Mouse (Mus musculus): ENCODE results near the gene Atp2a3. TPM values are rescaled to one million over a fixed set of nuclear protein-coding genes. Genes with fewer than 3 reads are reported as not detected.
A peak's percentile ranks its signal among the peaks of the same experiment; 100 is the strongest.

The Atp2a3 gene
- 1 to 10 TPM; 7.9 to 8.5 TPM for total RNA-seq (2021)
- long read RNA-seq, experiment 1: 0 reads
- long read RNA-seq, experiment 2, partial matches to known transcripts: 3 of 3 reads
- long read RNA-seq, experiment 2, other reads (novel, unspliced or antisense): 0 of 3 reads

DNA sequence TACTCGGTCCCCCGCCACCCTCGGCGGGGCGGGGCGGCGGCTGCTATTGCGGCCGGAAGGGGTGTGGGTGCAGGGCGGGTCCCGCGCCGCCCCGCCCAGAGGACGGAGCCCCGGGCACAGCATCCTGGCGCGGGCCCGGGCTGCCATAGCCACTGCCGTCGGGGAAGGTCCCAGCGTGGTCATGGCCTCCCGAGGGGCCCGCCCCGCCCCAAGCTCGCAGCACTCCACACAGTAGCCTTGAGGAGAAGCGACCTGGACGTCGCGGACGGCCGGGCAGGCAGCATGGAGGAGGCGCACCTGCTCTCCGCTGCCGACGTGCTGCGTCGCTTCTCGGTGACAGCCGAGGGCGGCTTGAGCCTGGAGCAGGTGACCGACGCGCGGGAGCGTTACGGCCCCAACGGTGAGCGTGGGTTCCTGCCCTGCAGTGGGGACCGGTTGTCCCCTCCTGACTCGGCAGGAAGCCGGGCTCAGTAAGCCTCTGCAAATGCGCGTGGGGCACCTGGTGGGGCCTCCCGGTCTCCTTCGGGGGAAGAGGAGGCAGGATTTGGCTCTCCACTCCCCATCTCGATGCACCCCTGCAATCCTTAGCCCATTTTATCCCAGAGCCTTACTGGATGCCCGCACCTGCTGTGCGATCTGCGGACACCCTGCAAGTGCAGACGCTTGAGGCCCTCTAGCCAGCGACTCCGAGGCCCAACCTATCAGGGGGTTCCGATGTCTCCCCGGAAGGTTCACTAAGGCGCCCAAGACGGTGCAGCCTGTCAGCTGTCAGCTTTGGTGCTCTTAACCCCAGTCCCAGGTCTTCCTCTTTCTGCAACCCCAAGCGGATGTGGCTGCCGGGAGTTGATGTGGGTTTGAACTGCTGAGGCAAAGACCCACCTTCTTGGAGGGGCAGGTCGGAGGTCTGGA lies at the start of gene Atp2a3:
Atp2a3 (plus strand) TSS at position 98 of the 909 bp plus-strand sequence.
- intact Hi-C loops (cut with DNase I): no loop called here
- no peak for DNase-seq (ENCODE audit: low spot score in 2 of 2)

DNA sequence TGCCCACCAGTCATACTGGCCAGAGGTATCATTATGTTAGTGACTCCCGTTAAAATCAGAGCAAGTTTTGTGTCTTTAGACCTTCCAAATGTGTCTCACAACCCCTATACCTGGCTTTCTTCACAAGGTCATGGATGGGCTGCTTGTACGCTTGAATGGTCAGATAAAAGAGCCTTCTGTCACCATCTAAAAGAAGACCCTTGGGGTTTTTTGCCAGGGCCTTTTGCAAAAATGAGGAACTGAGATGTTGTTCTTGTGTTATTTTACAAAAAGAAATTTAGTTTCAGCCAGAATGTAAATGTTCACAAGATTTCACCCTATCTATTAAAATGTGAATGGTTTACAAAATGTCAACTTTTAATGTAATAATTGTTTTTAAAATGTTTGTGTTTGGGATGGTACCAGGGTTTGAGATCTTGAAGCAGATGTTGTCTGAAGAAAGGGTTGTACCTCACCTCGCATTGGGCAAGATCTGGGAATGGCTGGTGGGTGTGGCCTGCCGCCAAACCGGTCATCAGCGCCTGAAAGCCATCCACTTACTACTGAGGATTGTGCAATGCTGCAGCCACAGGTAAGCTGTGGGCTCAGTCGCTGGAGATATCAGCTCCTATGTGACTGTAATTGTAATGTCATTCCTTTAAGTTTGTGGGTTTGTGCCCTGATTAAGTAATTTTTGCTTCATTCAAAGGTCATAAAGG lies 43.5 kb upstream of the Atp2a3 start:
- intact Hi-C loops (cut with DNase I): no loop called here
- no peak for DNase-seq (ENCODE audit: low spot score in 2 of 2)

DNA sequence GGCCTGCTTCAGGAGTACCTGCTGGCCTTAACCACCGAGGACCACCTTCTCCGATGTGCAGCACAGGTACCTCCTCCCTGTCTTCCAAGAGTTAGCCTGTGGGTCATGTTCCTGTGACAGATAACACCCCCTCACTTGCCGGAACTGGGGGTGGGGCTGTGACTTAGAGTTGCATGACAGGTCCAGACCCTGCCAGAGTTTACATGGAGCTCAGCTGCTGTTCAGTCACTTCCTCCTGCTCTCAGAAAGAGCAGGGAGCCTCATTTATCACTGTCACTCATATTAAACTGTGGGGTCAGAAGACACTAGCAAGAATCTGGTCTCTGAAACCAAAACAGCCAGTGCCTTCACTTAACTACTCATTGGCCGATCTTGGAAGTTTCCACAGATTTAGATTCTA lies 37.9 kb upstream of the Atp2a3 start:
- intact Hi-C loops (cut with DNase I): no loop called here
- DNase-seq (ENCODE audit: low spot score in 2 of 2): no peak

DNA sequence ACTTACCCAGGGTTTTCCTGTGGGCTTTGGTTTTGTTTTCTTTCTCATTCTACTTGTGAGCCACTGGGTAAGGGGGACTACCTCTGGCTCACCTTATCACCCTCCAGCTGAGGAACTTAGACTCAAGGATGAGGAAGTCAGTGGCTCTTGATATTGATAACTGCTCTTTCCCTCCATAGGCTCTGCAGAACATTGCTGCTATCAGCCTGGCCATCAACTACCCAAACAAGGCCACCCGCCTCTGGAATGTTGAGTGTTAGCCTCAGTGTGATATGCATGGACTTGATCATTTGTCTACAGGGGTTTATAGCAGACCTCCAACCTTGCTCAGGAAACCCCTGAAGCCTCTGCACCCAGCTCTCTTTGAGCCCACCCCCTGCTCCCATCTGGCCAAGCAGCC lies 36.5 kb upstream of the Atp2a3 start:
- DNase-seq (ENCODE audit: low spot score in 2 of 2): no peak
- intact Hi-C loops (cut with DNase I): no loop called here

DNA sequence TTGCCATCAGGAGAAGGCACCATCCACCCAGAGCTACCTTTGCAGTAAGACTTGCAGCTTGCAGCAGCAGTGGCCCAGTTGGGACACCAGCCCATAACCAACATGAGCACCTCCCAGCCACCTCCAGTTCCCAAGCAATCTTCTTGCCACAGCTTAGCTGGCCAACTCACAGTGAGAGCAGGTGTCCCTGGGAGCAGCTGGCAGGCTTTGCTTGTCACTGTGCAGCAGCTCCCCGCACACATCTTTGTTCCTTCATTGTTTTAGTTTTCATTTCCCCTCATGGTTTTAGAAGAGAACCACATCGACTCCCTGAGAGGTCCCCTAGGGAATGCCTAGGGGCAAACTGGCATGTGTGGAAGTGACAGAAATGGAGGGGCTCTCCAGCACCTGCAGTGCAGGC lies 35.9 kb upstream of the Atp2a3 start:
- no peak for DNase-seq (ENCODE audit: low spot score in 2 of 2)

DNA sequence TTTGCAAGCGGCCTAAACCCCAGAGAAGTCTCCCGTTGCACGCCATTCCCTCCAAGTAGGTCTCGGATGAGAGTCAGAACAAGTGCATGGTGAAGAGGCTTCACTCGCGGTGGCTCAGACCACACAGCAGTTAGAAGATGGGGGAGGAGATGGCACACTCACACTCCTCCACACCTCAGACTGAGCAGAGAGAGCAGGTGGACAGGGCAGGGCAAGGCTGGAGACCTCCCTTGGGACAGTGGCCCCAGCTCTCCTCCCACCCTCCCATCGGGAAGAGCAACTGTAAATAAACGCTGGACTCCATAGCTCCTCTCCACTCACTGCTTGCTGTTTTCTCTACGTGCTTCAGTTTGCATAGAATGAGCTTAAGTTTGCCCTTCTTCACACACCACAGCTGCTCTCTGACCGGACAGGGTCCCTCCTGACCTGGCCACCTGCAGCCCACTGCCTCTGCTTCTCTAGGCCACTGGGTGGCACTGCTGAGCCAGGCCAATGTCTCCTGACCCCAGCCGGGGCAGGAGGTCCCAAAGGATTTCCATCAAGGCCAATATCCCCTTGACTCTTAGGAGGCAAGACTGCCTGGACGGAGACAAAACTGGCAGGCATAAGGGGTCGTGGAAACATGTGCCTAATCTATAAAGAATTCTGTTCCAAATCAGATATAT lies 34.6 kb upstream of the Atp2a3 start:
- intact Hi-C loops (cut with DNase I): loop anchor here (1.0 kb wide), 1 partner anchor 75 kb away; no protein-coding TSS in a partner anchor
- DNase-seq (ENCODE audit: low spot score in 2 of 2): peak in 1 of 2 experiments; percentile 49

More for the DNA sequence above, 35.9 kb upstream of the Atp2a3 start:
- intact Hi-C loops (cut with DNase I): no loop called here

DNA sequence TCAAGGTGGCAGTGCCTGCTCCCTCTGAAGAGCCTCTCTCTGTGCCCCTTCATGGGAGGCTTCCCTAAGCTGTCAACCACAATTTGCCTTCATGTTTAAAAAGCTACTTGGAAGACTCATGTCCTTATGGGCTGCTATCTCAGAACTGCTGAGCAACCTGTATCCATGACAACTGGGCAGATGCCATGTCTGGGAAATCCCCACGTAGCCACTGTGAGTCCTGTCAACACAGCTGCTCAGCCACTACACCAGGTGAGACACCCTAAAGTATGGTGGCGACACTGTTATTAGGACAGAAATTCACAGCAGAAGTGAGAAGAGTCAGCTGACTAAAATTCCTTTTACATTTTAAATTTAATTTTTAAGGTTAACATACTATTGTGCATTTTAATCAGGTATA lies 32.5 kb upstream of the Atp2a3 start:
- intact Hi-C loops (cut with DNase I): no loop called here
- peak; percentile 49 to 77 for DNase-seq (ENCODE audit: low spot score in 2 of 2)

DNA sequence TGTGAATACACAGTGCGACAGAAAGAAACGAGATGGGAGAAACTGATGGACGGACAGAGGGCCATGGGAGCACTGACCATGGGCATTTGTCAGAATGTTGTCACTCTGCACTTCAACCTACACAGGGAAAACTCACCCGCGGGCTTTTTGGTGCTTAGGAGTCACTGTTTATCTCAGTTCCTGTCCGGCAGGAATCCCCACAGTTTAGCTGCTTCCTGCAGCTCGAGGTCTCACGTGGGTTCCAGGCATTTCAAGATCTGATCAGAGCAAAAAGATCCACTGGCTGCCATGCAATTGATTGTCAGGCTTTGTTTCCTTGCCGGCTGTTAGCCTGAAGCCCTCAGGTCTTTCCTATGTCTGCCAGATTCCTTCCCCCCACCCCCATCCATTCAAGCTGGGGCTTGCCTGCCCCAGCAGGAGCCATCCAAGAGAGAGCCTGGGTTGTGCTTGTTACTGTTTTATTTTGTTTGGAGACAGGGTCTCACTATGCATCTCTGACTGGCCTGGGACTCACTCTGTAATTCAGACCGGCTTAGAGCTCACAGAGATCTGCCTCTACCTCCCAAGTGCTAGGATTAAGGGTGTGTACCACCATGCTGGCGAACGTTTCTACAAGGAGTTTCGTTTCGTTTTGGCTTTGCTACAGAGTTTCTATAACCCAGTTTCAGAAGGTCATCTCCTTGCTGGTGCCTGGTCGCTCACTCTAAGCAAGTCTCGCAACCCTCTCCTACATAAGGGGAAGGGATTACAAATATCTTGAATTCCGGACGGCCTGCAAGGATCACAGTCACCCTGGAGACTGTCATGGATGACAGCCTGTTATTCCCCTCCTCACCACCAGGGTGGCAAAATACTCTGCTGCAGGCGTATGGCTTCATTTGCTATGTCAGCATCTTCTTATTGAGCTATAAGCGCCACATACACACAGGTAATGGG lies 20.5 kb upstream of the Atp2a3 start:
- peak; percentile 34 to 51 for DNase-seq (ENCODE audit: low spot score in 2 of 2)
- intact Hi-C loops (cut with DNase I): loop anchor here (5.0 kb wide), 1 partner anchor 52 kb away; no protein-coding TSS in a partner anchor

DNA sequence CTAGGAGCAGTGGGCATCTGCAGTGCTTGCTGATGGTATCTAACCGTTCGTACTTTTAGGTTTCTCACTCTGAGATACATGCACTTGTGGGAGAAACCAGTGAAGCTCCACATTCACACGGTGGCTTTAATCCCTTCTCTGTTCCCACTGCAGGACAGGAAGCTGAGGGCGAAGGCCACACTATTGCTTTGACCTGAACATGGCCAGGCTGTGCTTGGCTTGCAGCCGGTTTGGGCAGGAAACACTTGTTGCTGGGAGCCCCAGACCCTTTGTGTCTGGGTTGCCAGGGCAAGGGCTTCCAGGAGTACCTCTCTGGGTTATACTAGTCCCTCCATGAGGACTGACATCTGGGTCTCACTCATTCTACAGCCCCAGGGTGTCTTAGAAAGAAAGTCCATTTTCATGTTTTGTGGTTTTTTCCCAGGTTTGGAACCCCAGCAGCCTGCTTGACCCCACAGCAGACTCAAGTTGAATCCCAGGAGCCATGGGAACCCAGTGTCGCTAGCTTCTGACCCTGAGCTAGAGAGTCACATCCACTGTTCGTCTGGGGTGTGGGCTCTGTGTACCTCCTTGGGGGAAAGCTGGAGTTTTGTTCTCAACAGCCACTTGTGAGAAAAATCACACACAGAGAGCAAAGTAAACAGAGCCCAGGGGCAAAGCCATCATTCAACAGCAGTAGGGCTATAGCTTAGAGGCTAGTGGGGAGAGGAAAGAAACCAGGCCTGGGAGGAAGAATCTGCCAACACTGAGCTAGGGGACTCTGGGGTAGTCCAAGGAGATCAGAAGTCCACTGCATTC lies 15.8 kb upstream of the Atp2a3 start:
- no peak for DNase-seq (ENCODE audit: low spot score in 2 of 2)

DNA sequence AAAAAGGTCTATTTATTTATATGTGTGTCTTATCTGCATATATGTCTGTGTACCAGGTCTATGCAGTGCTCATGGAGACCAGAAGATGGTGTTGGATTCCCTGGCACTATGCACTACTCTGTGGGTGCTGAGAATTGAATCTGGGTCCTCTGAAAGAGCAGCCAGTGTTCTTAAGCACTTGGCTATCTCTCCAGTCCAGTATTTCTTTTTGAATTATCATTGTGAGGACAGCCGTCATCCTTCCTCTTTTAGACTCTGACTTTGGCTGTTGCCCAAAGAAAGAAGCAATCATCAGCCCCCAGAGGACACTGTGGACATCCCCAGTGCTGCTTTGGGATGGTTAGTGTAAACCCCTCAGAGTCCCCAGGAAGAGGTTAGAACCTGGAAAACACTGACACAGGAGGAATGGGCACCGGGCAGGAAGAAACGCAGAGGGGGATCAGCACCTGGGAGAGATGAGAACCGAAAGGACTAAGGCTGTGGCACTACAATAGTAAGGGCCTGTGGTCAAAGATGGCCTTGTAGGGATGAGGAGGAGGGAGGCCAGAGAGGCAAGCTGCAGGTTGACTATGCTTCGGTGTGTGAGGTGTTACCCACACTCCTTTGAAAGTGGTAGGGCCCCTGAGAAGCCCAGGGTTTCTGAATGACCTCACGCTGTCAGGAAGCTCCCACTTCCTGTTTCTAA lies 15.0 kb upstream of the Atp2a3 start:
- no peak for DNase-seq (ENCODE audit: low spot score in 2 of 2)
- intact Hi-C loops (cut with DNase I): no loop called here

More for the DNA sequence above, 15.8 kb upstream of the Atp2a3 start:
- intact Hi-C loops (cut with DNase I): loop anchor here (5.0 kb wide), 1 partner anchor 47 kb away; no protein-coding TSS in a partner anchor

DNA sequence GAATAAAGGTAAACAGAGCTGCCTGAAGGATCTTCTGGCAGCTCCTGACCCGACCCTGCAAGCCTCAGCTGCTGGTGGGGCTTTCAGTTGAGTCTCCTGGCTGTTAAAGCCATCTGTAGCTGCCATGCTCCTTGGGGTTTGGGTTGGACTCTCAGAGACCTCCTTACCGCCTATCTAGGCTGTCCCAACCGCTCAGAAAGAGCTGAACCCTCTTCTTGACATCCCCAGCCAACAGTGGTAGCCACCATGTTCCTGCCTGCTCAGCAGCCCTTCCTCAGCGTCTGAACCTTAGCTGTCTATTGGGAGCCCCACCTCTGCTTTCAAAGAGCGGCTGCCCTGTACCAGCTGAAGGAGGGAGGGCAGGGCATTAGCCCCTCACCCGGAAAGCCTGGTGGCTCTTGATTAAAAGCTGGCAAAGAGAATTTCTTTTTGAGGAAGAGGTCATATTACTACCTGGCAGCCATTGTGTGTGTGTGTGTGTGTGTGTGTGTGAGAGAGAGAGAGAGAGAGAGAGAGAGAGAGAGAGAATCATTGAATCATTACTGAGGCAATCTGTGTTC lies 14.3 kb upstream of the Atp2a3 start:
- intact Hi-C loops (cut with DNase I): no loop called here
- DNase-seq (ENCODE audit: low spot score in 2 of 2): no peak

DNA sequence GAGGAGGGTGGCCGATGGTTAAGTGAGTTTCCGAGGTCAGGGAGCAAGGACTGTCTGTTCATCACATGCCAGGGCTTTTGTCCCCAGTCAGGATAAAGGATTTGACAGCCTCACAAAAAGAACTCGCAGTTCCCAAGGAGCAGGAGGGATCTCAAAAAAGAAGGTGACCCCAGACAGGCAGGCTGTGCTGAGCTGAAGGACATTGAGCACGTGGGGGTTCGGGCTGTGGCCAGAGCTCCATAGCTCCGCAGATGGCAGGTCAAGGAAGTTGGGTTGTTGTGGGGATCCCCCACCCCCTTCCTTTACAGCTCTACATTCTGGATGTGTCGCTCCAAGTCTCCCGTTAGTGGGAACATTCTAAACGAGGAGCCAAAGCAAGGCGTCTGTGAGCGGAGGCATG lies 13.1 kb upstream of the Atp2a3 start:
- DNase-seq (ENCODE audit: low spot score in 2 of 2): no peak

DNA sequence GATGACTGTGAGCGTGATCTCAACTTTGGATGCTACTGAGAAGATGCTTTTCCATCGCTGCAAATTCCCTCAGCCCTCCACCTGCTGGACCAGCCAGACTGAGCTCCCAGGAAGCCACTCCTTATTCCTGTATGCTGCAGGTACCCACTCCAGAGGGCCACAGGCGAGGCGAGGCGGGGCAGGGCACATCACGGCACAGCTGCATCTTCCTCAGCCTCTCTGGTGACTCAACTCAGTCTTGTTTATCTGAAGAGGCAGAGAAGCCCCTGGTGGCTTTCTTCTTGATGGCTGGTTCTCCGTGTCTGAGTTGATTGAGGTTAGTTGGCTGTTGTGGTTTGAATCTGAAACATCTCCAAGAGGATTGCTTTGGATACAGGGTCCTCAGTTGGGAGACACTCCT lies 12.7 kb upstream of the Atp2a3 start:
- intact Hi-C loops (cut with DNase I): no loop called here
- no peak for DNase-seq (ENCODE audit: low spot score in 2 of 2)

More for the DNA sequence above, 13.1 kb upstream of the Atp2a3 start:
- intact Hi-C loops (cut with DNase I): no loop called here

DNA sequence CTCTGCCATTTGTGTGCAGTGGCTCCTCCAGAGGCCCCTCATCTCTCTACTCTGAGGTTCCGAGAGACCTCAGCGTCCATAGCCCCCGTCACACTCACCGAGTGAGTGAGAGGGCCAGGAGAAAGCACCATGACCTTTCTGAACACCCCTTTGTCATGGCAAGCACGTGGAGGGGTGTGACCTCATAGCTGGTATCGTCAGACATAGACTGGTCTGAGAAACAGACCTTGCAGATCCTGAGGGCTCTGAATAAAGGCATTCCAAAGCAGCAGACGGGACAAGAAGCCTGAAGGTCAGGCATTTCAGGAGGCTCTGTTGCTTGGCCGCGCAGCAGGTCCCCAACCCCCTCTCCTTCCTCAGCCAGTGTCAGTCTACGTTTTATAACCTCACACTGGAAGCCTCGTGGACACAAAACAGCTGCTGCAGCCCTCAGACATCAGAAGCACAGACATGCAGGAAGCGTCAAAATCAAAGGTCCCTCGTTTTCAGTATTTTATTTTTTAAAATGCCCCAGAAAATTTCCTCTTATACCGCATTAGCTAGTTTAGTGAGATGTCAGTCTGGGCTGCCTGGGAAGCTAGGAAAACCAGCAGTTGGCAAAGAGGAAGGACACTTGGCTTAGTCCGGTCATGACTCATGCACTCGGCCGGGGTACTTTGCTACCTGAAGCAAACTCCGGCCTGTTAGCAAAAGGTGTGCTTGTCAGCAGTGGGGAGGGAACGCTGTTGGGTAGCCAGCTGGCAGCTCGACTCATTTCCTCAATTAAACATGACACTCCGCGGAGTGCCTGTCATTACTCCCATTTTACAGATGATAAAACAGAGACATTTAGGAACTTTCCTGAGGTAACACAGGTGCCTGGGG lies 9.6 kb upstream of the Atp2a3 start:
- intact Hi-C loops (cut with DNase I): no loop called here
- no peak for DNase-seq (ENCODE audit: low spot score in 2 of 2)

DNA sequence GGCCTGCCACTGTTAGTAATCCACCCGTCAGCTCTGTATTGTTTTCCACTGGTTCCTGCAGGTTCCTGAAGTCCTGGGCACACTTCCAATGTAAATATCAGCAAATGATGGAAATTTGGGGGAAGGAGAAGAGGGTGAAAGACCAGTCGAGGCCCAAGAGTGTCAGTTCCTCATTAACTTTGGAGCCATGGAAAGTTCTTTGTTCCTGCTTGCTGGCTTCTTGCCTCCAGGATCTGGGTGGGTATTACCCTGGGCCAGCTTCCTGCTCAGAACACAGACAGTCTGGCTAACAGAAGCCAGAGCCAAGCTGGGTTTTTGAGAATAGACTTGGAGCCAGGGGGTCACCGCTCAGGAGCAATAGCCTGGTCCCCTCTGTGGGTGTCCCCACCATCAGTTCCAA lies 8.7 kb upstream of the Atp2a3 start:
- intact Hi-C loops (cut with DNase I): no loop called here
- no peak for DNase-seq (ENCODE audit: low spot score in 2 of 2)

DNA sequence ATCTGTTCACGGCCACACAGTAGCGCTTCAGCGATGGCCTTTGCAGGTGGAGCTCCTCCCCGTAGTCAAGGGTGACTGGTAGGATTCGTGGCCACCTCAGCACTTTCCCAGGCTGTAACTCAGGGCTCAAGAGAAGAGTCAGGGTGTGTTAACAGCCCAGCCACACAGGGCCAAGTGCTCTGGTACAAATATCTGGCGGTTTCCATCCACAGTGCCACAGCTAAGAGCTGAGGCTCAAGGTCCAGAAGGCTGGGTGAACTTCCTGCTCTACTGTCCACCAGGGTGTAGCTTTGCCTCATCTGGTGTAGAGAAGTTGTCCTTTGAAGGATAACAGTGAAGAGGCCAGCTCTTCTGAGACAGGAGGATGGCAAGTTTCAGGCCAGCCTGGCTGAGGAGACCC lies 8.3 kb upstream of the Atp2a3 start:
- intact Hi-C loops (cut with DNase I): no loop called here
- DNase-seq (ENCODE audit: low spot score in 2 of 2): no peak
